Mouse (Mus musculus) right cerebral cortex, postnatal 10 days (tissue): ENCODE data around the gene Irf3.

Experiments
- DNase-seq, 2 experiments: peaks; one replicate each; pipeline ENCODE4 v3.0.0; 2021; ENCODE audit warnings: low spot score in 2 of 2

The Irf3 gene

GRCm38 (mm10) chr7:44997231-44997939 lies at the start of gene Irf3:
Irf3 (plus strand) TSS chr7:44997648.
- DNase-seq = peak; percentile 97 to 98

DNA sequence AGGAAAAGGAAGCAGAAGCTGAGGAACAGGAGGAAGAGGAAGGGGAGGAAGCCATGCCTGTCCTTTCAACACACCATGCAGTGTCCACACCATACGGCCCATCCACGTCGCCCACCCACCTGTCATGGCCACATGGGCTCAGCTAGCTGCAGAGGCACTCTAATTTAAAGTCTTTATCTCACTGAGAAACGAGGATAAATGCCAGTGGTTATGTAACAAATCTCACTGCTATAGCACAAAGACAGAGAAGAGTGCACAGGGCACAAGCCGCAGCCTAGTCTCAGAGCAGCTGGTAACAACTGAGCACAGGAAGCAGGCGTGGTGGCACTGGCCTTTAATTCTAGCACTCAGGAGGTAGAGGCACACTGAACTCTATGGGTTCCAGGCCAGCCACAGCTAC lies 47.5 kb upstream of the Irf3 start:
- DNase-seq = peak; percentile 22 to 27

GRCm38 (mm10) chr7:44951960-44952359 lies 45.5 kb upstream of the Irf3 start:
- DNase-seq = peak; percentile 28 to 32

- peak; percentile 92 for DNase-seq
These were observed 44.7 kb upstream of the Irf3 start for GRCm38 (mm10) chr7:44952611-44953306.

GRCm38 (mm10) chr7:44953561-44953960 lies 43.9 kb upstream of the Irf3 start:
- peak in 1 of 2 experiments; percentile 23 for DNase-seq

DNA sequence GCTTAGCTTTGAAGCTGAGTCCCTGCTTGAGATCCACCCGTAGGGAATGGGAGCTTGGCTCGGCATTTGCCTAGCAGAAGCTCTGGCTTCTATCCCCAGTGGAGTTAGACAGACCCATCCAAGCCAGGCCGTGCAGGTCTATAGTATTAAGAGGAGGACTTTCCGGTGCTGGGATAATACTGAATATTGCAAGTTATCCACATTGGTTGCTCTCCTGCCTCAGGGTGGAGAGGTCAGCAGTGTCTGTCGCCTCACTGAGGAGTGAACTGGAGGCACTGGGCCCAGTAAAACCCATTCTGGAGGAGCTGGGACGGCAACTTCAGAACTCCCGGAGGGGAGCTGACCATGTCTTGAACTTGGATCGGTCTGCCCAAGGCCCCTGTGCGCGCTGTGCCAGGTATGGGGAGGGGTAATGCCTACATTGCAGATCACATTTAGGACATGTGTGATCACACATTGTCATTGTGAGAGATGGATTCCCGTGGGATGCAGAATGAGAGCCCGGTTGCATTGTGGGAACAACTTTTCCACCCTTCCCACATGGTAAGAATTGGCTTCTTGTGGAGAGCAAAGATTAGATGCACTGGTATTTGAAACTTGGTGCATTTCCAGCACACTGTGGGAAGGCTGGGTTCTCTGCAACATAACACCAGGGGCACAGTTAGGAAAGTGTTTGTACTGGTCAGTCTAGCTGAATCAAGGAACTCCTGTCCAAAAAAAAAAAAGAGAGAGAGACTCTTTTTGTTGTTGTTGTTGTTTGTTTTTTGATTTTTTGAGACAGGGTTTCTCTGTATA lies 43.2 kb upstream of the Irf3 start:
- no peak for DNase-seq

DNA sequence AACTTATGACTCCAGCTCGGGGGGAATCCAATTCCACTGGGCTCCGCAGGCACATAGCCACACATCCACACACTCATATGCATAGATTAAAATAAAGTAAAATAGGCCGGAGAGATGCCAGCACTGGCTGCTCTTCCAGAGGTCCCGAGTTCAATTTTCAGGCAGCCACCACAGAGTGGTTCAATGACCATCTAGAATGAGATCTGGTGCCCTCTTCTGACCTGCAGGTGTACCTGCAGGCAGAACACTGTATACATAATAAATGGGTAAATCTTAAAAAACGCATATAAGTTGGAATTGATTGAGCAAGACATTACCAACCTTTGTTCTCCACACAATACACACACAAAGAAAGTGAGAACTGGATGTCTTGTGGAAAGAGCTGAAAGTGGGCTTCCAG lies 41.8 kb upstream of the Irf3 start:
- DNase-seq = peak in 1 of 2 experiments; percentile 33

- DNase-seq = peak in 1 of 2 experiments; percentile 23
These were observed 41.2 kb upstream of the Irf3 start for GRCm38 (mm10) chr7:44956266-44956665.

DNA sequence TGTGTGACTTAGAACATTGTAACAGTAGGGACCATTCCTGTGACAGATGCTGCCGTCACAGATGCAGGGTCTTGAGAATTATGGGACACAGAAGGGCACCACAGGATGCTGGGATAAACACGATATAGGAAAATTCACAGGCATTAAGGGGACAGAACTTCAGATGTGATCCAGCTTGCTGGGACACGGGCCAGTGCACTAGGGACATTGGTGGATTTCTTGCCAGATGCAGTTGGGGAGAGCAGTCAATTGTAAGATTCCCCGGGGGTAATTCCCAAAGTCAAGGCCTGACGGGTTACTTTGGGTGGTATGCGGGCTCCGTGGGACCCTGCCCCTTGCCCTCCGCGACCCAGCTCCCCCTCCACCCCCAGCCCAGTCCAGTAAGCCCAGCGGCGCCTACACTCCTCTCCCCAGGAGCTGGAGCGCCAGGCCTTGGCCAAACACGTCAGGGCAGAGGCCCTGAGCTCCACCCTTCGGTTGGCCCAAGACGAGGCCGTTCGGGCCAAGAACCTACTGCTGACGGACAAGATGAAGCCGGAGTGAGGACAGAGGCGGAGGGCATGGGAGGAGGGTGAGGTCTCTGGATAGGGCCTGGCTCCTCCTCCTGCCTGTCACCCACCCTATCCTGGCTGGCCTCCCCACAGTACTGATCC lies 40.1 kb upstream of the Irf3 start:
- peak; percentile 28 to 29 for DNase-seq

GRCm38 (mm10) chr7:44958208-44958607 lies 39.2 kb upstream of the Irf3 start:
- DNase-seq = peak; percentile 55 to 65

- DNase-seq = peak; percentile 24 to 26
These were observed 38.2 kb upstream of the Irf3 start for GRCm38 (mm10) chr7:44959281-44959680.

DNA sequence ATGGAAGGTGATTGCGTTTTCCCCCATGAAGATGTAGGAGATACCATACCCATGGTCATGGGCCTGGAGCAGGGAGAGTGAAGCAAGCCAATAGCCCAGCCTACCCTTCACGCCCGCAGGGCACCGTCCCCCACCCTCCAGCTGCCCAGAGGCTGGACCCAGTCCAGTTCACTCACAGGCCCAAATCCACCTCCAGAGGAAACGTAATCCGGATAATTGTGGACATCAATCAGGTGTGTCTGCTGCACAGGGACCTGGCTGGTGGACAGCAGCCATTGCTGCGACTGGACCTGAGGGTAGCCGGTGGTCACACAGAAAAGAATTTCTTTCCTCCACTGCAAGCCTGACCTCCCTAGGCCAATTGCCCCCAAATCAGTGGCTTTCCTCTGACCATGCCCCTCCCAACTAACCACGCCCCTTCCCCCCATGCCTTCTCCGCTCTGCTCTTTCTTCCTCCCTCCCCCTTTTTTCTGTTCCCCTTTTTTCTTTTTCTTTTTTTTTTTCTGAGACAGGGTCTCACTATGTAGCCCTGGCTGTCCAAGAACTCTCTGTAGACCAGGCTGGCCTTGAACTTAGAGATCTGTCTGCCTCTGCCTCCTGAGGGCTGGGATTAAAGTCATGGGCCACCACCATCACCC lies 37.5 kb upstream of the Irf3 start:
- DNase-seq = peak; percentile 25

DNA sequence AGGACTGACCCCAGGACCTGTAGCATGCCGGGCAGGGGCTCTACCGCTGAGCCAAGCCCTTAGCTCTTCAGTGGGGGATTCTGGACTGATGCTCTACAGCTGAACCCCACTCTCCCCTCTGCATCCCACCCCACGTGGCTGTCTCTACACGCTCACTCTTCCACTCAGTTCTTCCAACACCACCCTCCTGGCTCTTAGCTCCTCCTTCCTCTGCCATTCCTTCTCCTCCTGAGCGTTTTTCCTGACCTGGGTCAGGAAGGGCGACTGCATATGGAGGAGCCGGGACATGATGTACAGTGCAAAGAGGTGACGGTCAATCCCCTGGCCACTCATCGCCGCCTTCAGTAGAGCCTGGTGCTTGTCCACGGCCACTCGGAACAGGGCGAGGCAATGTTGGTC lies 36.9 kb upstream of the Irf3 start:
- DNase-seq = peak; percentile 24 to 32

- DNase-seq = no peak
These were observed 35.1 kb upstream of the Irf3 start for GRCm38 (mm10) chr7:44962337-44962736.

- no peak for DNase-seq
These were observed 34.6 kb upstream of the Irf3 start for GRCm38 (mm10) chr7:44962831-44963230.

GRCm38 (mm10) chr7:44964990-44965389 lies 32.5 kb upstream of the Irf3 start:
- peak in 1 of 2 experiments; percentile 19 for DNase-seq

DNA sequence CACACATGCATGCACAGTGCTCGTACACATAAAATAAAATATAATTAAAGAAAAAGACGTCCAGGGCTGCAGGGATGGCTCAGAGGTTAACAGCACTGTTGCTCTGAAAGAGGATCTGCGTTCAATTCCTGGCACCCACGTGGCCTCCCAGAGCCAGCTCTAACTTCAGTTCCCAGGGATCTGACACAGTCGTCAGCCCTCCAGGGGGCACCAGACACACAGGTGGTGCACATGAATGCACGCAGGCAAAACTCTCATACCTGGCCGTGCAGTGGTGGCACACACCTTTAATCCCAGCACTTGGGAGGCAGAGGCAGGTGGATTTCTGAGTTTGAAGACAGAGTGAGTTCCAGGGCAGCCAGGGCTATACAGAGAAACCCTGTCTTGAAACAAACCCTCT lies 31.5 kb upstream of the Irf3 start:
- no peak for DNase-seq

DNA sequence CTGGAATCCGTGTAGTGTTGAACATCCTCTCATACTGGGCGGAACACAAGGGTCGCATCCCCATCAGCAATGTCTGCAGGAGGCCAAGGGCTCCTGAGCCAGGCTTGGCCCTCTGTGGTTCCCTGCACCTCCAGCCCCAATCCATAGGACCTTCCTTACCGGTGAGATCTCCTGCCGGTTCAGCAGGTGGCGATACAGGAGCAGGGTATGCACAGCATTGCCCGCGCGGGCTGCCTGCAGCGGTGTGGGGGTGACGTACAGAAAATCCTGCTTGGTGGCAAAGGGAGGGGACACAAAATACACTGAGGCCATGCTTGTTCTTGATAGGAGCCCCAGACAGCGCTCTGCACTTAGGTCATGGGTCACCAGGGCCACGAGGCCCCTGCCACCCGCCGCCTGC lies 30.8 kb upstream of the Irf3 start:
- no peak for DNase-seq

DNA sequence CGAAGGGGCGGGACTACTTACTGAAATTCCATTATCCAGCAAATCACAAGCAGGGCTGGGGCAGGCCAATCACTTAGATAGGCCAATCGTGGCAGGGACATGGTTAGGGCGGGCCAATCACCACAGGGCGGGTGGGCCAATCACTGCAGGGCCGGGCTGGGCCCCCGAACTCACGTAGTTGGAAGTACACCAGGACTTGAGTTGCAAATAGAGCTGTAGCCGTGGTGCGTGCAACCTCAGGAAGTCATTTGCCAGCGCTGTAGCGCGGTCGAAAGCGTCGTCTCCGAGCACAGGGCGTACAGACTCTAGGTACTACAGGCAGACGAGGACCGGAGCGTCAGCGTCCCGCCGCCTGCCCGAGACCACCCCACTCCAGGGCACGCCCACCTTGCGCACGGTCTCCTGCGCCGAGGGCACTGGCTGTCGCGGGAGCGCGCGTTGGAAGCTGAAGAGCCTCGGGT lies 27.2 kb upstream of the Irf3 start:
- peak; percentile 92 to 95 for DNase-seq

- no peak for DNase-seq
These were observed 26.3 kb upstream of the Irf3 start for GRCm38 (mm10) chr7:44971142-44971541.

DNA sequence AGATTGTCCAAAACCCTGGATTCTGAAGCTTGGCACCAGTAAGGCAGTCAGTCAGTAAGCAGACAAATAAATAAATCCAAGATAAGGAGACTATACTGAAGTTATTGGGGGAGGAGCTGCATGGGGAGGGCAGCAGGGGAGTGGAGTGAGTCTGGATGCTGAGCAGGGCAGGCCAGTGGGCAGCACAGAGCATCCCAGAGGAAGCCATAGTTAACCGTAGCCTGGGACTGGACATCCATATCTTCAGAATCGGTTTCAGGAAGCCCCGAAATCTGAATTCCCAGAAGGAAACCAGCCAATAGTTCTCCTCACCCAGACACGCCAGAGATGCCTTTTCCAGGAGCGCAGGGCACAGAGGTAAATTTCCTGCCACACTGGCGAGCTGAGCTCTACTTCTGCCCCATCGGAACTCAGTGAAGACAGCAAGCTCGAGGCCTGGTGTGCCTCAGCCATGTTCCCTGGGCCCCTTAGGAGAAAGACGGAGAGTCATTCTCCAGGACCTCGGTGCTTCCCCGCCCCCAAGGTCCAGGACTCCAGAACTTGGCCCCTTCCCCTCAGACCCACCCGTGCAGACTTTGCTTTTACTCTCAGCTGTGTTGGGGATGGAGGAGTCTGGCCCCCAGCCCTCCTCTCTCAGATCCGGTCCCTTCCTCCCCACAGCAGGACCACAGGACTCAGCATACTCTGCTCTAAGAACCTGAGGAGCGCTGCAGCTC lies 23.9 kb upstream of the Irf3 start:
- no peak for DNase-seq
